In the genomic region with DNA sequence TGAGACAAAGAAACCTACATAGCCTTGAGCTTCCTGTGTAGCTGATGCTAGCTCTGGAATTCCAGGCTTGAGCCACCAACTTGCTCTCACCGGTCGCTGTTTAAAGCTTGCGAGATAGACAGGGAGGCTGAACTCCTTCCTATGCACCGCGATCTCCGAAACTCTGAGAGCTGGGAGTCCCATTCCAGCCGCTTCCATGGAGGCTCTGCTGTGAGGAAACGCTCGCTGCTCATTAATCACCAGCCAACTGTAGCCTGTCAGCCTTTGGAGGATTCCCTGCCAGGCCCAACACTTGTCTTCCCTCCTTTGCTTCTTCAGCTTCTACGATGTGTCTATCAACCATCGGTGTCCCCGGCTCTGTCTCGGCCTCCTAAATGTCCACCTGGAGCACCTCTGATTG, we compare ENCODE assay signal across 22 mouse cellular contexts. TPM values are rescaled to one million over a fixed set of nuclear protein-coding genes. Genes with fewer than 3 reads are reported as not detected.
DNase-seq lines count a peak whose midpoint lies in the region; ATAC-seq lines count a peak whose summit lies in the region.
"Had no signal": no experiment of that assay in that cellular context is flagged by ENCODE, and none has a peak within 500 bp of the region (broad histone marks: within the 10 kb centered on the region; RNA-seq: fewer than 3 reads in every experiment).

No protein-coding gene starts in this region.

- H3K36me3 ChIP-seq in hindbrain, embryonic 16.5 days (ENCODE audit: control insufficient read depth, insufficient read depth, low read length) = no peaks in the 10 kb centered on the region
- H3K36me3 ChIP-seq in hindbrain, embryonic 14.5 days (replicated peaks; ENCODE audit: control insufficient read depth, insufficient read depth) = no peaks in the 10 kb centered on the region
- no peaks in the 10 kb centered on the region for H3K36me3 ChIP-seq in lung, embryonic 16.5 days (ENCODE audit: control insufficient read depth, insufficient read depth, low read length)
- H3K36me3 ChIP-seq: forebrain, embryonic 10.5 days; heart, embryonic 12.5 days; hindbrain, embryonic 12.5 days; intestine, embryonic 15.5 days had no signal

- ATAC-seq in hindbrain, embryonic 16.5 days = peak; percentile 27; the same call in 1 of the 2 replicates
- ATAC-seq in hindbrain, embryonic 14.5 days (ENCODE audit: low FRiP score) = no peak
- ATAC-seq in lung, embryonic 16.5 days (ENCODE audit: low read depth) = no peak
- ATAC-seq: forebrain, embryonic 16.5 days; intestine, embryonic 15.5 days had no signal

- no peak for DNase-seq in hindbrain, embryonic 14.5 days (ENCODE audit: low spot score)
- DNase-seq in lung, postnatal 25 days (ENCODE audit: low spot score) = no peak
- peak; percentile 38 for DNase-seq in embryo, embryonic 10 days (ENCODE audit: low spot score)
- DNase-seq in frontal cortex, postnatal 25 days (ENCODE audit: low spot score in 2 of 2) = no peak
- DNase-seq in adrenal gland, postnatal 36 days = no peak
- DNase-seq: adrenal gland, postnatal 14 days; cerebellum, adult 8-10 months; cerebellum, postnatal 36 days; gastrocnemius, postnatal 14 days; heart, postnatal 10 days; layer of hippocampus, postnatal 36 days; thymus, adult 2 months; thymus, postnatal 4 days had no signal

- H3K4me2 ChIP-seq in hindbrain, embryonic 16.5 days (ENCODE audit: low read length) = no peak overlapping the region
- no peak overlapping the region for H3K4me2 ChIP-seq in hindbrain, embryonic 14.5 days (replicated peaks)
- H3K4me2 ChIP-seq in lung, embryonic 16.5 days (ENCODE audit: low read depth, low read length) = peak overlapping the region; percentile 23; the same call in 1 of the 2 replicates
- H3K4me2 ChIP-seq: heart, embryonic 12.5 days; hindbrain, embryonic 12.5 days; intestine, embryonic 15.5 days had no signal

- no peak overlapping the region for H3K9ac ChIP-seq in hindbrain, embryonic 16.5 days (ENCODE audit: low read depth, low read length)
- no peak overlapping the region for H3K9ac ChIP-seq in hindbrain, embryonic 14.5 days
- no peak overlapping the region for H3K9ac ChIP-seq in lung, embryonic 16.5 days (ENCODE audit: low read length)
- H3K9ac ChIP-seq: heart, embryonic 12.5 days; hindbrain, embryonic 12.5 days; intestine, embryonic 15.5 days had no signal

- H3K4me1 ChIP-seq in hindbrain, embryonic 16.5 days (ENCODE audit: control insufficient read depth, insufficient read depth, low read depth, low read length) = no peaks in the 10 kb centered on the region; the same call in 1 of the 2 replicates
- H3K4me1 ChIP-seq in hindbrain, embryonic 14.5 days (replicated peaks; ENCODE audit: control insufficient read depth, insufficient read depth, low read length) = peaks cover 5% of the 10 kb centered on the region; the same call in 1 of the 2 replicates
- H3K4me1 ChIP-seq in lung, embryonic 16.5 days (replicated peaks; ENCODE audit: control insufficient read depth, insufficient read depth, low read length) = 0 out of 2 replicates have a peak, but pooled peaks cover 3% of the 10 kb centered on the region

- no peaks in the 10 kb centered on the region for H3K9me3 ChIP-seq in hindbrain, embryonic 16.5 days (ENCODE audit: control insufficient read depth, low read length)
- H3K9me3 ChIP-seq in hindbrain, embryonic 14.5 days (ENCODE audit: control insufficient read depth, low read length) = no peaks in the 10 kb centered on the region
- no peaks in the 10 kb centered on the region for H3K9me3 ChIP-seq in lung, embryonic 16.5 days (ENCODE audit: control insufficient read depth, low read length)
- H3K9me3 ChIP-seq: forebrain, embryonic 10.5 days; heart, embryonic 12.5 days; hindbrain, embryonic 12.5 days; intestine, embryonic 15.5 days had no signal

- H3K27me3 ChIP-seq in hindbrain, embryonic 16.5 days (replicated peaks; ENCODE audit: control insufficient read depth, insufficient read depth, low read length) = no peaks in the 10 kb centered on the region
- no peaks in the 10 kb centered on the region for H3K27me3 ChIP-seq in hindbrain, embryonic 14.5 days (ENCODE audit: control insufficient read depth, insufficient read depth, low read length)
- peaks cover 2% of the 10 kb centered on the region; the same call in 1 of the 2 replicates for H3K27me3 ChIP-seq in lung, embryonic 16.5 days (ENCODE audit: control insufficient read depth, insufficient read depth, low read depth, low read length)
- H3K27me3 ChIP-seq: intestine, embryonic 15.5 days had no signal

- 52% methylated on average over 13 of the region's 13 CpGs for WGBS in hindbrain, embryonic 16.5 days
- WGBS in hindbrain, embryonic 14.5 days = 41% methylated on average over 13 of the region's 13 CpGs
- whole genome bisulfite sequencing in lung, embryonic 16.5 days = 32% methylated on average over 13 of the region's 13 CpGs

- H3K27ac ChIP-seq in hindbrain, embryonic 16.5 days (ENCODE audit: low read depth, low read length) = no peak overlapping the region
- H3K27ac ChIP-seq in hindbrain, embryonic 14.5 days = no peak overlapping the region
- no peak overlapping the region for H3K27ac ChIP-seq in lung, embryonic 16.5 days (ENCODE audit: low read length)
- H3K27ac ChIP-seq: forebrain, embryonic 10.5 days; hindbrain, embryonic 12.5 days; intestine, embryonic 15.5 days; layer of hippocampus, adult 2 months; stomach, postnatal 0 days had no signal

- no peak overlapping the region for H3K4me3 ChIP-seq in hindbrain, embryonic 16.5 days (ENCODE audit: low read length)
- H3K4me3 ChIP-seq in hindbrain, embryonic 14.5 days (replicated peaks; ENCODE audit: low read length) = no peak overlapping the region
- H3K4me3 ChIP-seq in lung, embryonic 16.5 days (ENCODE audit: low read length) = no peak overlapping the region
- H3K4me3 ChIP-seq: forebrain, embryonic 10.5 days; heart, embryonic 12.5 days; hindbrain, embryonic 12.5 days; intestine, embryonic 15.5 days; layer of hippocampus, adult 2 months had no signal

RNA-seq across cellular contexts. Expression of a gene that starts 29.4 kb away (rescaled TPM):
- 12.3 and 13.1 TPM in 2 replicates for polyA plus RNA-seq in hindbrain, embryonic 16.5 days (2015; fragmentation: Nextera tagmentation; extraction: Ambion mirVana)
- polyA plus RNA-seq in hindbrain, embryonic 14.5 days (2014; fragmentation: Nextera tagmentation; extraction: Ambion mirVana) = 8.8 and 9.8 TPM in 2 replicates
- polyA plus RNA-seq in lung, embryonic 16.5 days (2015; fragmentation: Nextera tagmentation; extraction: Ambion mirVana) = 12.4 and 12.8 TPM in 2 replicates
- 10 to 100 TPM; 47.0 to 51.6 TPM for total RNA-seq in adrenal gland, postnatal 36 days (2021)
